Mouse (Mus musculus) neural tube, embryonic 14.5 days (tissue): ENCODE measurements around the gene Tmem215. TPM values are rescaled to one million over a fixed set of nuclear protein-coding genes. Genes with fewer than 3 reads are reported as not detected.

Source experiments
- polyA plus RNA-seq: library from polyadenylated mRNA; unstranded; fragments of >200 nt; fragmentation: Nextera tagmentation; extraction: Ambion mirVana; gene quantifications from 2 replicates; pipeline ENCODE4 v1.2.1, GENCODE M21; 2014

Tmem215 gene
- polyA plus RNA-seq, 1 experiment from 2014 or later = 3.3 TPM

Other genes starting within 250 kb of the Tmem215 start
- 3.3 and 3.7 TPM in 2 replicates for gene Ddx58, start 232.4 kb upstream of the Tmem215 start, polyA plus RNA-seq
- 13.0 TPM in 2 replicates for gene Smim27, start 202.6 kb upstream of the Tmem215 start, polyA plus RNA-seq
- 30.7 and 36.9 TPM in 2 replicates for gene Topors, start 202.3 kb upstream of the Tmem215 start, polyA plus RNA-seq
- gene Ndufb6, start 192.8 kb upstream of the Tmem215 start, polyA plus RNA-seq = 336 and 381 TPM in 2 replicates
- gene Aptx, start 231.0 kb downstream of the Tmem215 start, polyA plus RNA-seq = 47.4 and 52.4 TPM in 2 replicates
- gene Dnaja1, start 250.0 kb downstream of the Tmem215 start, polyA plus RNA-seq = 653 and 702 TPM in 2 replicates